Mouse (Mus musculus) frontal cortex, adult (tissue): ENCODE results near the gene Ada.

Experiments
- ATAC-seq: cut with Nextera tagmentation; 2 replicates; pipeline ENCODE4 v1.9.2; 2017; ENCODE audit warnings: mild to moderate bottlenecking, moderate library complexity, mixed read lengths; ENCODE audit not compliant: low TSS enrichment

Ada gene

GRCm38 (mm10) chr2:163749647-163750611 is at the start of gene Ada:
Gene Ada, minus strand, starts transcription at chr2:163750239.
- ATAC-seq, result no peak; the same call in 1 of the 2 replicates

DNA sequence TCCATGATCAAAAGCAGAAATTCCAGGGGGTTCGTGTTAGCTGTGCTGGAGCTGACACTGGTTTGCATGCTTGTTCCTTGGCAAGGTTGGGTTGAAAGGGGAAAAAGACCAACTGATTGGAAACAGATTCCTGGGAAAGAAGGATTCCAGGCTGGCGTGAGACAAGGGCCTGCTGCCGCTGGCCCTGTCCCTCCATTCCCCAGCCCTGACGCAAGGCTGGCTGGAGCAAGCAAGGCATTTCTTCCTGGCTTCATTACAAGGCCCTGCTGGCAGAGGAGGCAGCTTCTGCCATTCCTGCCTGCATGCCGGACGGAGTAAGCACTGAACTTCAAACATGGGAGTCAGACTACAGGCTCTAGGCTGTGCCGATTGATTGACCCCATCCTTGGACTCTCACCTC is 48.4 kb upstream of the Ada start:
- ATAC-seq, result no peak

GRCm38 (mm10) chr2:163788484-163788883 is 38.4 kb upstream of the Ada start:
- peak; percentile 88; the same call in 1 of the 2 replicates for ATAC-seq

GRCm38 (mm10) chr2:163787709-163788108 is 37.7 kb upstream of the Ada start:
- ATAC-seq, result peak; percentile 90

DNA sequence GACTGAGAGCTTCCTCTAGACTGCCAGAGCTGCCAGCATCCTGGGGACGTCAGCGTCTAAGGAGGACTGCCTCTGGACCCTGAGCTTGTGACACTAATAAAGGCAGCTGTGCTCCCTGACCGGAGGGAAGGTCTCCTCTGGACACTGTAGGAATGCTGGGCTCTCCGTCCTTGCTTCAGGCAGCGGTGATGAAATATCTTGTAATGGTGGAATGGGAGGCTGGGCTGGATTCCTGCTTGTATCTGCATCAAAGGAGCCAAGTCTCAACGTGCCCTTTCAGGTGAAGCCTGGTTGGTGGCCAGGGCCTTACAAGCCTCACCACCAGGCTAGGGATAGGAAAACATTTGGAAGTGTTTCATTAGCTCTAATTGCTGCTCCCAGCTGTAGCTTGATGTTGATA is 37.0 kb upstream of the Ada start:
- ATAC-seq, result no peak

DNA sequence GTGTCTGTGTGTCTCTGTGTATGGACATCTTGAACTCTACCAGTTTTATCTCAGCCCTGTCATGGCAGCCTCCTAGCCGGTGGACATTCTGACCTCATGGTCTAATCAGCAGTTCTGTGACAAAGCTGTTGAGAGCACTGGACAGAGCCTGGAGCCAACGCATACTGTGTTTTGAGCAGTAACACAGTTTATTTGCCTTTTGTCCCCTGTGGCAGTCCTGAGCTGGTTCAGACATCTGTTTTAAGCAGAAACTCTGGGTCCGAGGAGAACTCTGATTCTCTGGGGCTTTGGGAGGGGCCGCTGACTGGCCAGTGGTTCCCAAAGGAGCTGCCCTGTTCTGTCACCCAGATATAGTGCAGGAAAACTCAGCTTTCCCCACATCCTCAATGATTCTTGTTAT is 33.9 kb upstream of the Ada start:
- no peak for ATAC-seq

DNA sequence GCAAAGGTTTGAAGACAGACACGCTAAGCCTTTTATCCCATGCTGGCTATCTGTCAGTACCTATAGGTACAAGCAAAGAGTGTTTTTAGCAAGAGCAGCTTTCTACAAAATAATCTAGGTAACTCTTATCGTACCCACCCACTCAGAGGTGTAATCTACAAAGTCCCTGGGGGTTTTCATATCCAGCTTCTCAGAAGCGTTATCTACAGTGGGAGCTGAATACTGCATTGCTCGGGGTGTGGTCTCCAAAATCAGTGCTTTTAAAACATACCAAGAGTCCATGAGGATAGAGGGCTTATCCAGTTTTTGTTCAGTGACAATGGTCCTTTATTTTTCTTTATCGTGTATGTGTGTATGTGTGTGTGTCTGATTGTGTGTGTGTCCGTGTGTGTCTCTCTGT is 33.3 kb upstream of the Ada start:
- ATAC-seq, result no peak

DNA sequence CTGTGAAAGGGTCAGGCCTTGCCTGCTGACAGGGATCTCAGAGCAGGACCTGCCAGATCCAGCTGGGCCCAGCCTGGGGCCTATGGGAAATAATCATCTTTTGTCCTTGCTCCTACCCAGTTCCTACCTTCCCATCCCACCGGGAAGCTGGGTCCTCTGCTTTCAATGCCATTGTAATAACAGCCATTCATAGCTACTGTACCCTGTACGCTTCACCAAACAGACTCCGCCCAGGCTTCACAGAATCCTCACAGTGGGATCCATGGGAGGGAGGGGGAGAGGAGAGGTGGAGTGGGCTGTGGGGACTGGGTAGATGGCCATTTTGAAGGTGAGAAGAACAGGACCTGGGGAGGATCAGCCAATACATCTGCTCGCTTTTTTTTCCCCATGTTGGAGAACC is 28.9 kb upstream of the Ada start:
- no peak for ATAC-seq

DNA sequence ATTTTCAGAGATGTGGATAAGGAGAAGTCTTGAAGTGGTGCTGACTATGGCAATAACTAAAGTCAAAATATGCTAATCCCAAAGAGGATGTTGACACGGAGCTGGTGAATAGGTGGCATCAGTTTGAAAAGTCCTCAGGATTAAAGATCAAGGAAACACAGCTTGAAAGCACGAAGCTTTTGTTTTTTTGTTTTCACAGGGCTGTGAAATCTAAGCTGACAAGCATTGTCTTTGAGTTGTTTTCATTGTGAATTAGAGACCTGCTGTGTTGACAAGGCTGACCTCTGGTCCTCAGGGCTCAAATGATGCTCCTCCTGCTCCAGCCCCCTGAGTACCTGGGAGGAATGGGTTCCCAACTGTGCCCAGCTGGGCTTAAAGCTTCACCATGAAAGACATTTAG is 27.0 kb upstream of the Ada start:
- ATAC-seq, result no peak

GRCm38 (mm10) chr2:163776661-163777060 is 26.6 kb upstream of the Ada start:
- ATAC-seq, result no peak

DNA sequence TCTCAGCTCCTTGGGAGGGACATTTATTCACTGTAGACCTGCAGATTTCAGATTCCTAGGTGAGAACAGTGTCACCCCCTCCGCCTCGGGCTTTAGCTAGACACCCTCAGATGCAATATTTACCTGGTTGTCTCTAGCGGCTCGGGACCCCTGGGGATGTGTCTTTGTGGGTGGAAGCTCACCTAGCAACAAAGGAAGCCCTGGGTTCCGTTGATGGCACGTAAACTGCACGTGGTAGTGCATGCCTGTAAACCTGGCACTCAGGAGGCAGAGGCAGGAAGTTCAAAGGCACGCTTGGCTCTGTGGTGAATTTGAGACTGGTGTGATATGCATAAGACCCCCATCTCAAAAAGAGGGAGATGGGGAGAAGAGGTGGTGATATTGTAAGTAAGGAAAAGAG is 20.7 kb upstream of the Ada start:
- ATAC-seq, result no peak

DNA sequence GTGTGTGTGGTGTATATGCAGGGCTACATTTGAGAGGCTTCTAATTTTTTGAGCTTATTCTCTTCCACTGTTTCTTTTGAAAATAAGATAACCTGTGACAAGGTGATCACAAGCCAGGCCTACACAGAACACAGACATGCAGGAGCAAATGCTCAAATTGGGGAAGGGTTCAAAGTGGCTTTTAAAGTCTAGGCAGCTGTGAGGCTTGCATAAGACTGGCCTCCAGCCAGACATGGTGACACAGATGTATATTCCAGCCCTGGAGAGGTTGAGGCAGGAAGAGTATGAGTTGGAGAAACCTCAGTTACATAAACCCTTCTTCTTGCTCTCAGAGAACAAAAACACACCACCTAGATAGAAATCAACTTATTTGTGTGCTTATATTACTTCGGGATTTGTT is 16.9 kb upstream of the Ada start:
- ATAC-seq, result no peak

DNA sequence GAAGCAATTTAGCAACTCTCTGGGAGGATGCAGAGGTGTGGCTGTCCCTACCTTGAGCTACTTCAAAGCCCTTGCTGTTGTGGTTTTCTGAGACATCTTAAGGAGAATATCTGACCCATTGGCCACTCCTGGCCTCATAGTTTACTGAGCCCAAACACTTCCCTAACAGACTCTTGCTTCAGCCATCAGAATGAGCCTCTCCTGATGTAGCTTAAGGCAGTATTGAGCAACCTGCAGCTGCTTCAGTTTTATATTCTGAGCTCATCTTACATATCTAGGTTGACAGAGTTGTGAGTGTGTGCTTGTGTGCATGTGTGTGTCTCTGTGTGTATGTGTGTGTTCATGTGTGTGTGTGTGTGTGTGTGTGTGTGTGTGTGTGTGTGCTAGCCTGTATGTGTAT is 16.2 kb upstream of the Ada start:
- no peak for ATAC-seq

- ATAC-seq, result no peak
These were observed 11.4 kb upstream of the Ada start for GRCm38 (mm10) chr2:163761402-163761801.

DNA sequence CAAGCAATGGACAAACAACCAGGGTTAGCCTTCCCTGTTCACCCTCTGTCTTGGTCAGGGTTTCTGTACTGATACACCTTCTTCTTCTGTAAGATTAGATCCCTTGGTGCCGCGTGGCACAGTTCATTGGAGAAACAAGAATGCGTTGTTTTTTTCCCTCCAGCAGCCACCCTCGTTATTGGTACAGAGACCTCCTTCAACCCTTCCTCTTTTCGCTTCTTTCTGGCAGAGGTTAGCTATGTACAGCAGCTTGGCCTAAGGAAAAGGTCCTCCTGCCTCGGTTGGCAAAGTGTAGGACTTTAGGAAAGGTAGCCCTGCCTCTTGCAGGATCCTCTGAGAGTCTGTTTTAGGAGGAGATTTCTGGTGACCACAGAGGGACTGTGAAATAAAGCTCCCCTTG is 10.6 kb upstream of the Ada start:
- no peak for ATAC-seq

DNA sequence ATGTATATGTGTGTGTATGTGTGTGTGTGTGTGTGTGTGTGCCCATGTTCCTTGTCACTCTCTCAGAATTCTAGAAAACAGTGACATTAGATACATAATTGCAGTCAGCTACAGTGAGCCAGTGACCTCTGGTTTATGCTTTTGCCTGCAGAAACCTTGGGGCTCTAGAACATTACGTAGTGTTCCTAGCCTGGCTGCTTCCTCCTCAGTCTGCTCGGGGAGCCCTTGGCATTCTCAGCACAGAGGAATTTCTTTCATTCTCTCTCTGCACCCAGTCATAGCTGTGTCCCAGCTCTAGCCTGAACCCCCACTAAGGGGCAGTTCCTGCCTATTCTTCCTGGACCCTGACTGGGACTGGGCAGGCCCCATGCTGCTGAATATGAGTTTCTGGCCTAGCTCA is 8.1 kb upstream of the Ada start:
- no peak for ATAC-seq

DNA sequence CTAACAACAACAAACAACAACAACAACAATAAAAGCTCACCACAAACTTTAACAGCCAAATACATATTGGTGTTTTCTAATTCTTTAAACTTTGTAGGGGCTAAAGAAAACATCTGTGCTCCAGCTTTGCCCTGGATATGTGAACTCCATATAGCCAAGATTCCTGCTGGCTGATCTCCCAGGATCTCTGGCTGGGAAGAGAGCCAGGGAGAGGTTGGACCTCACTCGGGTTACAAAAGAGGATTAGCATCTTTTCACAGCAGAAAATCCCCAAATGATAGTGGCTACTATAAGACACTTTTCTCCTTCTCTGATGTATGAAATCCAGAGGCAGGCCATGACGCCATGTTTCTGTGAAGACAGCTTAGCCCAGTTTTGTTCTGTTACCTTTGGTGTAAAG is 6.7 kb upstream of the Ada start:
- no peak for ATAC-seq

DNA sequence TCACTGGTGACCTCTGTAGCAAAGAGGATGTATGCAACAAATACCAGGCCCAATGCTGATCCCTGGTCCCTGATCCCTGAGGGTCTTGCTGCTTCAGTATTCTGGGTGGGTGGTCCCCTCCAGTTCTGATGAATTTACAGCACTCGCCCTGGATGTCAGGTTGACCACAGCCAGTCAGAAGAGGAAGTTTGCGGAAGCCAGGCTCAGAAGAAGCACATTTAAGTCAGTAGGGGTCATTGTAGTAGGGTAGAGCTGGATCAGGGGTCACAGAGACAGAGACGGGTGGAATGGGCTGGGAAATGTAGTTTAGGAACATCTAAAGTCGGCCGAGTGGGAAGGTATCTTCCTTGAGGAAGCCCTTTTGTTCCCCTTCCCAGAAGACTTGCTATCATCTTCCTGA is 4.2 kb upstream of the Ada start:
- ATAC-seq, result no peak

DNA sequence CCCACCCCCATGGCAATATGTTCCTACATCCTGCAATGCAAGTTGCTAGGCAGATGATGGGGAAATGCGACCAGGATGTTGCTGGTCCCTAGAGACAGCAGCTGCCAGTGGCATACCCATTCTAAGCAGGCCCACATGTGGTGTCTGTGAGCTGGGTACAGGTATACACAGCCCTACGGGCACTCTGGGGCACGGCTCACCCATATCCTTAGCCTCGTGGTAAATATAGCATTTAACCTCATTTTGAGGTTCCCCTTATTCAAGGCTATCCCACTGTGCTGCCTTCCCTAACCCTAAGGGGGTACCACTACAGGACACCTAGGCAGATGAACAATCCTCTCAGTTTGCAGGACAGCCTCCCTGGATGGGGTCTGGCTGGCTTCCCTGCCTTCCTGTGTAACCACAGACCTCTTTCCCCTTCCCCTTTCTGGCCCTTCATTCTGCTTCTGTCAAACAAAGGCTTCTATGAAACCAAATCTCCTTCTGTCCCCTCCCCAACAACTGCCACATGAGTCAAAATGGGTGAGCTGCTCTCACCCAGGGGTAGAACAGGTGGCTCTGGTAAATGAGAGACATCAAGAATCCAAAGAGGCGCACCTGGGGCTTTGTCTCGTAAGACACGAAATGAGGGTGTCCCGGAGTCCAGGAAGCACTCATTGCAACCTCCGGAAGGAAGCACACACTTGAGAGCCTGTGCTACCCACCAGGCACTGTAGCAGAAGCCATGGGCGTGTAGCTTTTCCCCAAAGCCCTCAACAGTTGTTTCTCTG is 5.1 kb downstream of the Ada start:
- ATAC-seq, result no peak

- ATAC-seq, result no peak
These were observed 6.7 kb downstream of the Ada start for GRCm38 (mm10) chr2:163743357-163743756.

DNA sequence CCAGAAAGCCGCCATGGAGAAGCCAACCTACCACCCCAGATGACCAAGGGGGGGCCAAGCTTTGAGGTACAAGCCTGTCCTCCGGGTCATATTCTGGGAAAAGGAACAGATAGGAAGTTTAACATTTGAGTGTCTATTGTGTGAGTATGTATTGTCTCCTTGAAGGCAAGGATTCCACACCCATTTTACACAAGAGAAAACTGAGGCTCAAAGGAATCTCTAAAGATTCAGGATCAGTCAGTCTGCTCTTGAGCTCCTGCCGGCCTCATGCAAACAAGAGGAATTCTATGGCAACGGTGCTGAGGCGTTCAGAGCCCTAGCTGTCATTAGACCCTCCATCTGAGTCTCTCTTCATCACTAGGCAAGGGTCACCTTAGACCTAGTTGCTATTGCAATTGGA is 7.4 kb downstream of the Ada start:
- ATAC-seq, result no peak

DNA sequence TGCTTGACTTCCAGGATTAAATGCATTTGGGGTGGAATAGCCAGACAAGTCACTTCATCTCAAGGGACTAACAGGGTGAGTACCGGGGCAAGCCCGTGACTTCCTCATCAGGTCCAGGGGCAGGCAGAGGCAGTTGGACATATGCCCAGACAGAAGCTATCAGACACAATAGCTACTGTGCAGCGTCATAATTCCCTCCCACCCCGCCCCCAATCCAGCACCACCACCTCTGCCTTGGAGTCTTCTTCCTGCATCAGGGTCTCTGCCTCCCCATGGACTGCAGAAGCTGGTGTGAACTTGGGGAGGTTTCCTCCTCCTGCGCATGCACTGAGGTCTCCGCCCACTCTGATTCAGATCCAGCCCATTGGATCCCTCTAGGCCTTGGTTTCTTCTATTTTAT is 14.1 kb downstream of the Ada start:
- no peak for ATAC-seq

GRCm38 (mm10) chr2:163735163-163735562 is 14.9 kb downstream of the Ada start:
- no peak for ATAC-seq
